Mouse (Mus musculus): Measurements from ENCODE around the gene Lrrc3. TPM values are rescaled to one million over a fixed set of nuclear protein-coding genes. Genes with fewer than 3 reads are reported as not detected.
"Not testable (repeated sequence)": the region's sequence is repeated elsewhere in the genome, so short reads cannot be mapped to it uniquely, and the experiment has no call there.

The Lrrc3 gene
- polyA plus RNA-seq (2015; fragmentation: Nextera tagmentation; extraction: Ambion mirVana) = 4.7 and 6.8 TPM in 2 replicates

- no peak within 1 kb of the TSS for H3K27ac ChIP-seq
- WGBS = under 1% methylated on average over 41 of the region's 46 CpGs
- peaks cover 9% of the 10 kb centered on the region; the same call in 1 of the 2 replicates for H3K27me3 ChIP-seq
- ATAC-seq = peak; percentile 80
- peak within 1 kb of the TSS; percentile 59 for H3K4me3 ChIP-seq
- no peaks in the 10 kb centered on the region; the same call in 1 of the 2 replicates for H3K9me3 ChIP-seq (replicated peaks)
- peak within 1 kb of the TSS; percentile 70 for H3K9ac ChIP-seq
- H3K4me1 ChIP-seq = 0 out of 2 replicates have a peak, but pooled peaks cover 15% of the 10 kb centered on the region
- H3K36me3 ChIP-seq (ENCODE audit: poor library complexity, severe bottlenecking) = no peaks in the 10 kb centered on the region
- peak within 1 kb of the TSS; percentile 82 for H3K4me2 ChIP-seq
Observed at GRCm38 (mm10) chr10:77902211-77902893, at the start of gene Lrrc3. Gene Lrrc3, minus strand, starts transcription at chr10:77902536.

GRCm38 (mm10) chr10:77950468-77950867, 48.1 kb upstream of the Lrrc3 start:
- not testable (repeated sequence) for H3K27ac ChIP-seq; H3K27me3 ChIP-seq; H3K4me2 ChIP-seq; H3K4me1 ChIP-seq; H3K9me3 ChIP-seq (replicated peaks); ATAC-seq; H3K4me3 ChIP-seq; H3K36me3 ChIP-seq (ENCODE audit: poor library complexity, severe bottlenecking); H3K9ac ChIP-seq
- WGBS = 91% methylated on average over 8 of the region's 12 CpGs

GRCm38 (mm10) chr10:77939685-77940084, 37.3 kb upstream of the Lrrc3 start:
- Histone ChIP-seq H3K27ac (no peak overlapping the region), H3K4me1 (no peaks in the 10 kb centered on the region), H3K4me2 (no peak overlapping the region), H3K9me3 (replicated peaks) (no peaks in the 10 kb centered on the region), H3K4me3 (no peak overlapping the region), H3K36me3 (ENCODE audit: poor library complexity, severe bottlenecking) (no peaks in the 10 kb centered on the region), H3K27me3 (no peaks in the 10 kb centered on the region), H3K9ac (no peak overlapping the region)
- no peak for ATAC-seq
- 77% methylated on average over 2 of the region's 2 CpGs for WGBS

GRCm38 (mm10) chr10:77927375-77927774, 25.0 kb upstream of the Lrrc3 start:
- no peaks in the 10 kb centered on the region for H3K36me3 ChIP-seq (ENCODE audit: poor library complexity, severe bottlenecking)
- H3K27ac ChIP-seq = no peak overlapping the region
- WGBS = 87% methylated on average over 10 of the region's 10 CpGs
- H3K9ac ChIP-seq = no peak overlapping the region
- no peaks in the 10 kb centered on the region for H3K27me3 ChIP-seq
- H3K4me2 ChIP-seq = no peak overlapping the region
- no peaks in the 10 kb centered on the region for H3K9me3 ChIP-seq (replicated peaks)
- H3K4me1 ChIP-seq = no peaks in the 10 kb centered on the region
- no peak overlapping the region for H3K4me3 ChIP-seq
- no peak for ATAC-seq

GRCm38 (mm10) chr10:77926140-77926539, 23.8 kb upstream of the Lrrc3 start:
- H3K36me3 ChIP-seq (ENCODE audit: poor library complexity, severe bottlenecking) = no peaks in the 10 kb centered on the region
- H3K4me2 ChIP-seq = no peak overlapping the region
- no peak overlapping the region for H3K9ac ChIP-seq
- WGBS = 47% methylated on average over 7 of the region's 7 CpGs
- no peaks in the 10 kb centered on the region for H3K9me3 ChIP-seq (replicated peaks)
- H3K27me3 ChIP-seq = no peaks in the 10 kb centered on the region
- H3K4me3 ChIP-seq = no peak overlapping the region
- ATAC-seq = no peak
- H3K27ac ChIP-seq = no peak overlapping the region
- no peaks in the 10 kb centered on the region for H3K4me1 ChIP-seq

GRCm38 (mm10) chr10:77922681-77923080, 20.3 kb upstream of the Lrrc3 start:
- Histone ChIP-seq H3K4me2 (no peak overlapping the region), H3K27ac (no peak overlapping the region), H3K9me3 (replicated peaks) (no peaks in the 10 kb centered on the region), H3K4me1 (no peaks in the 10 kb centered on the region), H3K36me3 (ENCODE audit: poor library complexity, severe bottlenecking) (no peaks in the 10 kb centered on the region), H3K9ac (no peak overlapping the region), H3K27me3 (no peaks in the 10 kb centered on the region), H3K4me3 (no peak overlapping the region)
- ATAC-seq = no peak
- WGBS = 74% methylated on average over 4 of the region's 4 CpGs

- Histone ChIP-seq H3K4me3 (no peak overlapping the region), H3K36me3 (ENCODE audit: poor library complexity, severe bottlenecking) (no peaks in the 10 kb centered on the region), H3K4me2 (no peak overlapping the region), H3K27me3 (no peaks in the 10 kb centered on the region), H3K27ac (no peak overlapping the region), H3K9me3 (replicated peaks) (no peaks in the 10 kb centered on the region), H3K4me1 (no peaks in the 10 kb centered on the region), H3K9ac (no peak overlapping the region)
- 77% methylated on average over 5 of the region's 5 CpGs for WGBS
- ATAC-seq = no peak
Observed at GRCm38 (mm10) chr10:77921009-77921408, 18.7 kb upstream of the Lrrc3 start.

- Histone ChIP-seq H3K36me3 (ENCODE audit: poor library complexity, severe bottlenecking) (no peaks in the 10 kb centered on the region), H3K27ac (no peak overlapping the region), H3K27me3 (no peaks in the 10 kb centered on the region), H3K4me1 (no peaks in the 10 kb centered on the region), H3K4me2 (no peak overlapping the region), H3K9ac (no peak overlapping the region), H3K4me3 (no peak overlapping the region), H3K9me3 (replicated peaks) (no peaks in the 10 kb centered on the region)
- ATAC-seq = no peak
- 58% methylated on average over 8 of the region's 8 CpGs for WGBS
Observed at GRCm38 (mm10) chr10:77916636-77917335, 14.4 kb upstream of the Lrrc3 start.

GRCm38 (mm10) chr10:77913292-77913691, 11.0 kb upstream of the Lrrc3 start:
- Histone ChIP-seq H3K4me1 (no peaks in the 10 kb centered on the region), H3K27ac (no peak overlapping the region), H3K4me3 (no peak overlapping the region), H3K27me3 (no peaks in the 10 kb centered on the region), H3K9me3 (replicated peaks) (no peaks in the 10 kb centered on the region), H3K36me3 (ENCODE audit: poor library complexity, severe bottlenecking) (no peaks in the 10 kb centered on the region), H3K4me2 (no peak overlapping the region), H3K9ac (no peak overlapping the region)
- WGBS = 74% methylated on average over 4 of the region's 4 CpGs
- ATAC-seq = no peak

GRCm38 (mm10) chr10:77912605-77913004, 10.3 kb upstream of the Lrrc3 start:
- no peak overlapping the region for H3K4me3 ChIP-seq
- H3K9me3 ChIP-seq (replicated peaks) = no peaks in the 10 kb centered on the region
- no peaks in the 10 kb centered on the region for H3K36me3 ChIP-seq (ENCODE audit: poor library complexity, severe bottlenecking)
- 70% methylated on average over 7 of the region's 7 CpGs for WGBS
- no peaks in the 10 kb centered on the region for H3K4me1 ChIP-seq
- no peaks in the 10 kb centered on the region for H3K27me3 ChIP-seq
- H3K4me2 ChIP-seq = no peak overlapping the region
- no peak for ATAC-seq
- H3K27ac ChIP-seq = no peak overlapping the region
- H3K9ac ChIP-seq = no peak overlapping the region

- H3K4me2 ChIP-seq = peak overlapping the region; percentile 82
- WGBS = 7% methylated on average over 30 of the region's 35 CpGs
- H3K9me3 ChIP-seq (replicated peaks) = no peaks in the 10 kb centered on the region; the same call in 1 of the 2 replicates
- H3K27ac ChIP-seq = no peak overlapping the region
- H3K9ac ChIP-seq = peak overlapping the region; percentile 70
- no peaks in the 10 kb centered on the region for H3K36me3 ChIP-seq (ENCODE audit: poor library complexity, severe bottlenecking)
- ATAC-seq = peak; percentile 92
- peak overlapping the region; percentile 59 for H3K4me3 ChIP-seq
- H3K27me3 ChIP-seq = peaks cover 9% of the 10 kb centered on the region; the same call in 1 of the 2 replicates
- 0 out of 2 replicates have a peak, but pooled peaks cover 15% of the 10 kb centered on the region for H3K4me1 ChIP-seq
Observed at GRCm38 (mm10) chr10:77902894-77903715, 769 bp upstream of the Lrrc3 start.

GRCm38 (mm10) chr10:77901871-77902210, 495 bp downstream of the Lrrc3 start:
- Histone ChIP-seq H3K4me3 (peak overlapping the region; percentile 59), H3K27me3 (peaks cover 9% of the 10 kb centered on the region; the same call in 1 of the 2 replicates), H3K9ac (peak overlapping the region; percentile 70), H3K4me1 (0 out of 2 replicates have a peak, but pooled peaks cover 15% of the 10 kb centered on the region), H3K4me2 (peak overlapping the region; percentile 82), H3K9me3 (replicated peaks) (no peaks in the 10 kb centered on the region; the same call in 1 of the 2 replicates), H3K27ac (no peak overlapping the region), H3K36me3 (ENCODE audit: poor library complexity, severe bottlenecking) (no peaks in the 10 kb centered on the region)
- ATAC-seq = peak; percentile 43
- 1% methylated on average over 14 of the region's 14 CpGs for WGBS

All from forebrain, embryonic 13.5 days (tissue).